Mouse (Mus musculus) kidney, adult 2 months (tissue): ENCODE results near the gene Sh2d4b.

Source experiments
- CTCF ChIP-seq: fragments of 200-500 bp; conservative IDR thresholded peaks from 2 replicates; pipeline ENCODE4 v1.5.1; 2011; ENCODE audit warnings: low read depth, mild to moderate bottlenecking, control low read depth, low read length, moderate library complexity, mixed read lengths; ENCODE audit not compliant: insufficient read depth, insufficient read length
- POLR2A ChIP-seq: fragments of 200-500 bp; IDR thresholded peaks from one replicate; pipeline ENCODE4 v1.6.1; 2011; ENCODE audit warnings: low read depth, low read length, control low read depth

DNA sequence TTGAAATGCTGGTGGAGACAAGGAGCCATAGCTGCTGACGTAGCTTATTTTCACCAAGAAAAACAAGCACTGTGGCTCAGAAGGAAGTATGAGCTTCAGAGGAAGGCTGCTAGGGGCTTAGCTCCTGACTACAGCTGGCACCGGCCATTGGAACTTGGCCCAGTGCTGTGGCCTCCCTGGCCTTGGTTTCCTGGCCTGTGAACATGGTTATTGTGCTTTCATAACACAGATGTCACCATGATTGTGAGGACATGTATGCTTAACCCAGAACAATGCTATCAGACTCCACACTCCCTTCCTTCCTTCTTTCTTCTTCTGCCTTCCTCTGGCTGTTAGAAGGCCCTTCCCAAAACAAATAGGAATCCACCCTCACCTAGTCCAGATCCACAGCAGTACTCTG lies 75.0 kb downstream of the Sh2d4b start:
- TF ChIP-seq CTCF, result no peak
- no peak for TF ChIP-seq POLR2A
